Mouse (Mus musculus) forebrain, embryonic 15.5 days (tissue): ENCODE results near the gene Cyb5b. TPM values are rescaled to one million over a fixed set of nuclear protein-coding genes. Genes with fewer than 3 reads are reported as not detected.

Experiments used
- ATAC-seq: fragments of 200-750 bp; cut with Nextera tagmentation; replicated peaks from 2 replicates; pipeline ENCODE4 v1.8.0; 2017; ENCODE audit warnings: mild to moderate bottlenecking, moderate TSS enrichment, moderate library complexity
- H3K27ac ChIP-seq: fragments of 300-500 bp; sonication (generic); replicated peaks from 2 replicates; pipeline ENCODE4 v1.5.1; 2015; ENCODE audit warnings: mild to moderate bottlenecking, inconsistent platforms
- H3K27me3 ChIP-seq: fragments of 300-500 bp; sonication (generic); 2 replicates; pipeline ENCODE4 v1.6.1; 2015; ENCODE audit warnings: inconsistent platforms
- H3K36me3 ChIP-seq: fragments of 300-500 bp; sonication (generic); 2 replicates; pipeline ENCODE4 v1.6.1; 2015; ENCODE audit warnings: mild to moderate bottlenecking, inconsistent platforms
- H3K4me1 ChIP-seq: fragments of 300-500 bp; sonication (generic); 2 replicates; pipeline ENCODE4 v1.6.1; 2015; ENCODE audit warnings: inconsistent platforms
- H3K4me2 ChIP-seq: fragments of 300-500 bp; sonication (generic); replicated peaks from 2 replicates; pipeline ENCODE4 v1.6.1; 2015; ENCODE audit warnings: mild to moderate bottlenecking, inconsistent platforms
- H3K4me3 ChIP-seq: fragments of 300-500 bp; sonication (generic); 2 replicates; pipeline ENCODE4 v1.5.1; 2015; ENCODE audit warnings: mild to moderate bottlenecking, inconsistent platforms
- H3K9ac ChIP-seq: fragments of 300-500 bp; sonication (generic); replicated peaks from 2 replicates; pipeline ENCODE4 v1.6.1; 2015; ENCODE audit warnings: mild to moderate bottlenecking, inconsistent platforms
- H3K9me3 ChIP-seq: fragments of 300-500 bp; sonication (generic); 2 replicates; pipeline ENCODE4 v1.6.1; 2016; ENCODE audit warnings: inconsistent platforms
- WGBS: fragments of 180-500 bp; shearing (Covaris S2); methylation state at CpG from one replicate; pipeline ENCODE4 v1.1.7; 2015; ENCODE audit warnings: mixed read lengths; 5-methylcytosine and 5-hydroxymethylcytosine counted together
- polyA plus RNA-seq: library from polyadenylated mRNA; unstranded; fragments of >200 nt; fragmentation: Nextera tagmentation; extraction: Ambion mirVana; gene quantifications from 2 replicates; pipeline ENCODE4 v1.2.1, GENCODE M21; 2015

Cyb5b gene
- polyA plus RNA-seq, 1 experiment from 2014 or later, result 105 TPM

GRCm38 (mm10) chr8:107116023-107116422 is 34.4 kb upstream of the Cyb5b start:
- H3K9ac ChIP-seq, result no peak overlapping the region
- 11% methylated on average over 11 of the region's 11 CpGs for WGBS
- no peaks in the 10 kb centered on the region for H3K36me3 ChIP-seq
- no peaks in the 10 kb centered on the region for H3K27me3 ChIP-seq
- no peak overlapping the region for H3K27ac ChIP-seq
- no peak for ATAC-seq
- no peak overlapping the region for H3K4me3 ChIP-seq
- no peaks in the 10 kb centered on the region for H3K9me3 ChIP-seq
- H3K4me2 ChIP-seq, result no peak overlapping the region
- no peaks in the 10 kb centered on the region for H3K4me1 ChIP-seq

GRCm38 (mm10) chr8:107117019-107117418 is 33.4 kb upstream of the Cyb5b start:
- no peak overlapping the region for H3K4me2 ChIP-seq
- H3K9me3 ChIP-seq, result no peaks in the 10 kb centered on the region
- H3K36me3 ChIP-seq, result no peaks in the 10 kb centered on the region
- 63% methylated on average over 2 of the region's 2 CpGs for WGBS
- ATAC-seq, result no peak
- H3K27me3 ChIP-seq, result no peaks in the 10 kb centered on the region
- no peak overlapping the region for H3K9ac ChIP-seq
- H3K27ac ChIP-seq, result no peak overlapping the region
- H3K4me3 ChIP-seq, result no peak overlapping the region
- H3K4me1 ChIP-seq, result no peaks in the 10 kb centered on the region

- H3K27me3 ChIP-seq, result no peaks in the 10 kb centered on the region
- H3K4me2 ChIP-seq, result no peak overlapping the region
- H3K4me3 ChIP-seq, result no peak overlapping the region
- H3K9ac ChIP-seq, result no peak overlapping the region
- no peaks in the 10 kb centered on the region for H3K9me3 ChIP-seq
- peaks cover 5% of the 10 kb centered on the region; the same call in 1 of the 2 replicates for H3K4me1 ChIP-seq
- no peak for ATAC-seq
- 59% methylated on average over 7 of the region's 7 CpGs for WGBS
- no peak overlapping the region for H3K27ac ChIP-seq
- H3K36me3 ChIP-seq, result no peaks in the 10 kb centered on the region
Observed at GRCm38 (mm10) chr8:107118803-107119233, 31.6 kb upstream of the Cyb5b start.

GRCm38 (mm10) chr8:107119412-107119811 is 31.0 kb upstream of the Cyb5b start:
- no peak overlapping the region for H3K27ac ChIP-seq
- no peak overlapping the region for H3K4me2 ChIP-seq
- H3K27me3 ChIP-seq, result no peaks in the 10 kb centered on the region
- peaks cover 5% of the 10 kb centered on the region; the same call in 1 of the 2 replicates for H3K4me1 ChIP-seq
- WGBS, result 69% methylated on average over 9 of the region's 9 CpGs
- no peaks in the 10 kb centered on the region for H3K9me3 ChIP-seq
- H3K9ac ChIP-seq, result no peak overlapping the region
- no peak overlapping the region for H3K4me3 ChIP-seq
- no peak for ATAC-seq
- H3K36me3 ChIP-seq, result no peaks in the 10 kb centered on the region

- H3K27me3 ChIP-seq, result no peaks in the 10 kb centered on the region
- no peak overlapping the region for H3K4me3 ChIP-seq
- no peaks in the 10 kb centered on the region for H3K9me3 ChIP-seq
- ATAC-seq, result no peak
- no peak overlapping the region for H3K9ac ChIP-seq
- no peak overlapping the region for H3K4me2 ChIP-seq
- no peaks in the 10 kb centered on the region for H3K36me3 ChIP-seq
- peaks cover 5% of the 10 kb centered on the region; the same call in 1 of the 2 replicates for H3K4me1 ChIP-seq
- no peak overlapping the region for H3K27ac ChIP-seq
Observed at GRCm38 (mm10) chr8:107120806-107121205, 29.6 kb upstream of the Cyb5b start.

- ATAC-seq, result no peak
- Histone ChIP-seq H3K4me2 (no peak overlapping the region), H3K9me3 (no peaks in the 10 kb centered on the region), H3K27me3 (no peaks in the 10 kb centered on the region), H3K4me1 (peaks cover 5% of the 10 kb centered on the region; the same call in 1 of the 2 replicates), H3K4me3 (no peak overlapping the region), H3K9ac (no peak overlapping the region), H3K36me3 (no peaks in the 10 kb centered on the region), H3K27ac (no peak overlapping the region)
- 86% methylated on average over 7 of the region's 7 CpGs for WGBS
Observed at GRCm38 (mm10) chr8:107121681-107122291, 28.7 kb upstream of the Cyb5b start.

- H3K36me3 ChIP-seq, result no peaks in the 10 kb centered on the region
- no peak overlapping the region for H3K4me3 ChIP-seq
- peaks cover 5% of the 10 kb centered on the region; the same call in 1 of the 2 replicates for H3K4me1 ChIP-seq
- no peak for ATAC-seq
- H3K27ac ChIP-seq, result 0 out of 2 replicates have a peak overlapping the region, but pooled peaks have one; percentile 9
- no peak overlapping the region for H3K4me2 ChIP-seq
- H3K27me3 ChIP-seq, result no peaks in the 10 kb centered on the region
- H3K9ac ChIP-seq, result no peak overlapping the region
- WGBS, result 5% methylated on average over 9 of the region's 9 CpGs
- no peaks in the 10 kb centered on the region for H3K9me3 ChIP-seq
Observed at GRCm38 (mm10) chr8:107123063-107123614, 27.3 kb upstream of the Cyb5b start.

- Histone ChIP-seq H3K9ac (no peak overlapping the region), H3K27ac (no peak overlapping the region), H3K4me3 (no peak overlapping the region), H3K9me3 (no peaks in the 10 kb centered on the region), H3K4me1 (peaks cover 8% of the 10 kb centered on the region; the same call in 1 of the 2 replicates), H3K36me3 (no peaks in the 10 kb centered on the region), H3K4me2 (no peak overlapping the region), H3K27me3 (no peaks in the 10 kb centered on the region)
- 73% methylated on average over 8 of the region's 8 CpGs for WGBS
- no peak for ATAC-seq
Observed at GRCm38 (mm10) chr8:107124343-107124742, 26.1 kb upstream of the Cyb5b start.

- no peak overlapping the region for H3K4me3 ChIP-seq
- H3K9me3 ChIP-seq, result no peaks in the 10 kb centered on the region
- H3K4me1 ChIP-seq, result peaks cover 3% of the 10 kb centered on the region; the same call in 1 of the 2 replicates
- no peaks in the 10 kb centered on the region for H3K36me3 ChIP-seq
- no peak for ATAC-seq
- H3K4me2 ChIP-seq, result no peak overlapping the region
- H3K27ac ChIP-seq, result no peak overlapping the region
- no peak overlapping the region for H3K9ac ChIP-seq
- no peaks in the 10 kb centered on the region for H3K27me3 ChIP-seq
- WGBS, result 37% methylated on average over 8 of the region's 8 CpGs
Observed at GRCm38 (mm10) chr8:107129171-107130025, 21.0 kb upstream of the Cyb5b start.

GRCm38 (mm10) chr8:107130028-107130427 is 20.4 kb upstream of the Cyb5b start:
- no peak for ATAC-seq
- no peaks in the 10 kb centered on the region for H3K9me3 ChIP-seq
- no peak overlapping the region for H3K4me3 ChIP-seq
- no peaks in the 10 kb centered on the region for H3K27me3 ChIP-seq
- 63% methylated on average over 6 of the region's 6 CpGs for WGBS
- H3K4me1 ChIP-seq, result peaks cover 3% of the 10 kb centered on the region; the same call in 1 of the 2 replicates
- no peak overlapping the region for H3K9ac ChIP-seq
- H3K36me3 ChIP-seq, result no peaks in the 10 kb centered on the region
- H3K27ac ChIP-seq, result no peak overlapping the region
- H3K4me2 ChIP-seq, result no peak overlapping the region

- Histone ChIP-seq H3K27ac (no peak overlapping the region), H3K4me3 (no peak overlapping the region), H3K9me3 (no peaks in the 10 kb centered on the region), H3K4me1 (peaks cover 3% of the 10 kb centered on the region; the same call in 1 of the 2 replicates), H3K9ac (no peak overlapping the region), H3K27me3 (no peaks in the 10 kb centered on the region), H3K4me2 (no peak overlapping the region), H3K36me3 (no peaks in the 10 kb centered on the region)
- no peak for ATAC-seq
- 90% methylated on average over 24 of the region's 24 CpGs for WGBS
Observed at GRCm38 (mm10) chr8:107132581-107133491, 17.6 kb upstream of the Cyb5b start.
